ENCODE assay signal across 8 mouse cellular contexts in genomic region chr8:47287201-47287621, GRCm38 (mm10).
A peak's percentile ranks its signal among the peaks of the same experiment; 100 is the strongest.
DNase-seq lines count a peak whose midpoint lies in the region; ATAC-seq and TF ChIP-seq lines count a peak whose summit lies in the region.

No protein-coding gene starts in this region.

- peak; percentile 18 for DNase-seq in lung, postnatal 0 days (ENCODE audit: low spot score)
- no peak for DNase-seq in lung, postnatal 36 days
- peak; percentile 74 for DNase-seq in intestine, embryonic 14.5 days (ENCODE audit: low spot score)
- DNase-seq in midbrain, embryonic 11.5 days (ENCODE audit: low spot score, missing footprints), result no peak
- DNase-seq in gastrocnemius, postnatal 14 days, result no peak

- H3K36me3 ChIP-seq in lung, postnatal 0 days (ENCODE audit: insufficient read depth, low read length), result no peaks in the 10 kb centered on the region
- H3K36me3 ChIP-seq in embryonic facial prominence, embryonic 13.5 days, result no peaks in the 10 kb centered on the region
- H3K36me3 ChIP-seq in intestine, embryonic 14.5 days (ENCODE audit: control insufficient read depth, insufficient read depth, low read length), result no peaks in the 10 kb centered on the region
- no peaks in the 10 kb centered on the region for H3K36me3 ChIP-seq in midbrain, embryonic 11.5 days (ENCODE audit: control insufficient read depth, insufficient read depth, low read length)

- no peak for TF ChIP-seq EP300 in lung, postnatal 0 days (IDR thresholded peaks at IDR 0.05)

- ATAC-seq in lung, postnatal 0 days, result no peak
- ATAC-seq in embryonic facial prominence, embryonic 13.5 days (ENCODE audit: insufficient number of reproducible peaks, insufficient read depth, low FRiP score, low TSS enrichment, low read depth), result no peak
- no peak for ATAC-seq in intestine, embryonic 14.5 days (replicated peaks; ENCODE audit: low FRiP score, low TSS enrichment, low read depth)
- no peak for ATAC-seq in midbrain, embryonic 11.5 days (ENCODE audit: low FRiP score)
- ATAC-seq in CD4-positive, CD25-positive, alpha-beta regulatory T cell, adult 4 months, result no peak
- no peak for ATAC-seq in activated CD4-positive, CD25-positive, alpha-beta regulatory T cell, adult 4 months

- intact Hi-C loops in gastrocnemius, postnatal 14 days (cut with DNase I; ENCODE audit: low total_unique reads), result loop anchor here (10.0 kb wide), 1 partner anchor 78 kb away; no protein-coding TSS in a partner anchor

- H3K9me3 ChIP-seq in lung, postnatal 0 days (ENCODE audit: low read length), result no peaks in the 10 kb centered on the region
- H3K9me3 ChIP-seq in embryonic facial prominence, embryonic 13.5 days, result no peaks in the 10 kb centered on the region
- no peaks in the 10 kb centered on the region for H3K9me3 ChIP-seq in intestine, embryonic 14.5 days (ENCODE audit: control insufficient read depth, low read length)
- no peaks in the 10 kb centered on the region for H3K9me3 ChIP-seq in midbrain, embryonic 11.5 days (ENCODE audit: control insufficient read depth, low read length)

- 11% methylated on average over 16 of the region's 16 CpGs for WGBS in lung, postnatal 0 days
- under 1% methylated on average over 16 of the region's 16 CpGs for WGBS in embryonic facial prominence, embryonic 13.5 days
- WGBS in intestine, embryonic 14.5 days, result 8% methylated on average over 16 of the region's 16 CpGs
- under 1% methylated on average over 16 of the region's 16 CpGs for WGBS in midbrain, embryonic 11.5 days

- no peak for TF ChIP-seq CTCF in lung, postnatal 0 days (IDR thresholded peaks at IDR 0.05)

- peak overlapping the region; percentile 59 for H3K9ac ChIP-seq in lung, postnatal 0 days (replicated peaks; ENCODE audit: low read depth)
- H3K9ac ChIP-seq in embryonic facial prominence, embryonic 13.5 days, result peak overlapping the region; percentile 93
- H3K9ac ChIP-seq in intestine, embryonic 14.5 days (ENCODE audit: low read length), result peak overlapping the region; percentile 83
- peak overlapping the region; percentile 91 for H3K9ac ChIP-seq in midbrain, embryonic 11.5 days (ENCODE audit: low read length)

- peak overlapping the region; percentile 99 for H3K4me2 ChIP-seq in lung, postnatal 0 days (replicated peaks; ENCODE audit: low read depth, low read length)
- peak overlapping the region; percentile 81 for H3K4me2 ChIP-seq in embryonic facial prominence, embryonic 13.5 days
- peak overlapping the region; percentile 82 for H3K4me2 ChIP-seq in intestine, embryonic 14.5 days (ENCODE audit: low read length)
- H3K4me2 ChIP-seq in midbrain, embryonic 11.5 days, result peak overlapping the region; percentile 91

- H3K27me3 ChIP-seq in lung, postnatal 0 days (replicated peaks; ENCODE audit: insufficient read depth, low read length), result no peaks in the 10 kb centered on the region
- H3K27me3 ChIP-seq in embryonic facial prominence, embryonic 13.5 days, result no peaks in the 10 kb centered on the region
- peaks cover 21% of the 10 kb centered on the region for H3K27me3 ChIP-seq in intestine, embryonic 14.5 days (replicated peaks; ENCODE audit: control insufficient read depth, insufficient read depth, low read length)
- no peaks in the 10 kb centered on the region for H3K27me3 ChIP-seq in midbrain, embryonic 11.5 days (ENCODE audit: control insufficient read depth, insufficient read depth, low read length)

- no peak overlapping the region for H3K27ac ChIP-seq in lung, postnatal 0 days (ENCODE audit: low read length)
- peak overlapping the region; percentile 94 for H3K27ac ChIP-seq in embryonic facial prominence, embryonic 13.5 days
- peak overlapping the region; percentile 69 for H3K27ac ChIP-seq in intestine, embryonic 14.5 days (ENCODE audit: low read depth)
- peak overlapping the region; percentile 98 for H3K27ac ChIP-seq in midbrain, embryonic 11.5 days (ENCODE audit: low read depth, low read length)

- H3K4me1 ChIP-seq in lung, postnatal 0 days (ENCODE audit: insufficient read depth, low read depth, low read length), result peaks cover 8% of the 10 kb centered on the region; the same call in 1 of the 2 replicates
- peaks cover 47% of the 10 kb centered on the region for H3K4me1 ChIP-seq in embryonic facial prominence, embryonic 13.5 days
- H3K4me1 ChIP-seq in intestine, embryonic 14.5 days (replicated peaks; ENCODE audit: control insufficient read depth, insufficient read depth, low read length), result peaks cover 15% of the 10 kb centered on the region
- peaks cover 41% of the 10 kb centered on the region for H3K4me1 ChIP-seq in midbrain, embryonic 11.5 days (ENCODE audit: control insufficient read depth, insufficient read depth, low read length)

- H3K4me3 ChIP-seq in lung, postnatal 0 days (ENCODE audit: low read depth, low read length), result peak overlapping the region; percentile 75
- H3K4me3 ChIP-seq in embryonic facial prominence, embryonic 13.5 days, result peak overlapping the region; percentile 86
- H3K4me3 ChIP-seq in intestine, embryonic 14.5 days (ENCODE audit: low read depth, low read length), result peak overlapping the region; percentile 65
- H3K4me3 ChIP-seq in midbrain, embryonic 11.5 days (ENCODE audit: low read depth, low read length), result peak overlapping the region; percentile 94

Comparison
In these comparisons a context has a peak if more than half of its experiments do, and no peak if none do; other contexts are left out.
1. DNase-seq: peak in lung, postnatal 0 days (single experiment) and intestine, embryonic 14.5 days (single experiment); none in lung, postnatal 36 days (single experiment), midbrain, embryonic 11.5 days (single experiment) and gastrocnemius, postnatal 14 days (single experiment).
2. Peak in every context shown above with its lines, with median percentiles within 50 percentile points of each other: H3K4me2 ChIP-seq, H3K4me3 ChIP-seq and H3K9ac ChIP-seq.